Mouse (Mus musculus) midbrain, embryonic 11.5 days (tissue): Measurements from ENCODE around the gene Mars. TPM values are rescaled to one million over a fixed set of nuclear protein-coding genes. Genes with fewer than 3 reads are reported as not detected.

Source experiments
- ATAC-seq: fragments of 200-750 bp; cut with Nextera tagmentation; 2 replicates; pipeline ENCODE4 v1.8.0; 2017; ENCODE audit warnings: moderate TSS enrichment, moderate library complexity; ENCODE audit not compliant: low FRiP score
- DNase-seq: peaks from one replicate; pipeline ENCODE4 v3.0.0; 2015; ENCODE audit warnings: low spot score; ENCODE audit errors: missing footprints
- H3K27ac ChIP-seq: fragments of 300-500 bp; sonication (generic); 2 replicates; pipeline ENCODE4 v1.5.1; 2014; ENCODE audit warnings: low read depth, low read length
- H3K27me3 ChIP-seq: fragments of 300-500 bp; sonication (generic); 2 replicates; pipeline ENCODE4 v1.6.1; 2014; ENCODE audit warnings: mild to moderate bottlenecking, low read length, moderate library complexity, mixed read lengths; ENCODE audit not compliant: control insufficient read depth, insufficient read depth
- H3K36me3 ChIP-seq: fragments of 300-500 bp; sonication (generic); 2 replicates; pipeline ENCODE4 v1.6.1; 2014; ENCODE audit warnings: mild to moderate bottlenecking, low read length, moderate library complexity, mixed read lengths; ENCODE audit not compliant: control insufficient read depth, insufficient read depth
- H3K4me1 ChIP-seq: fragments of 300-500 bp; sonication (generic); 2 replicates; pipeline ENCODE4 v1.6.1; 2014; ENCODE audit warnings: low read length; ENCODE audit not compliant: control insufficient read depth, insufficient read depth
- H3K4me2 ChIP-seq: fragments of 300-500 bp; sonication (generic); 2 replicates; pipeline ENCODE4 v1.6.1; 2014; ENCODE audit warnings: mild to moderate bottlenecking, moderate library complexity
- H3K4me3 ChIP-seq: fragments of 300-500 bp; sonication (generic); 2 replicates; pipeline ENCODE4 v1.5.1; 2014; ENCODE audit warnings: low read depth, low read length
- H3K9ac ChIP-seq: fragments of 300-500 bp; sonication (generic); 2 replicates; pipeline ENCODE4 v1.6.1; 2014; ENCODE audit warnings: low read length
- H3K9me3 ChIP-seq: fragments of 300-500 bp; sonication (generic); 2 replicates; pipeline ENCODE4 v1.6.1; 2016; ENCODE audit warnings: low read length; ENCODE audit not compliant: control insufficient read depth
- whole genome bisulfite sequencing: fragments of 180-500 bp; shearing (Covaris S2); extraction: QIAGEN DNeasy Blood & Tissue Kit; methylation state at CpG from one replicate; pipeline ENCODE4 v1.1.7; 2014; 5-methylcytosine and 5-hydroxymethylcytosine counted together
- polyA plus RNA-seq: library from polyadenylated mRNA; unstranded; fragments of >200 nt; fragmentation: Nextera tagmentation; extraction: Ambion mirVana; gene quantifications from 2 replicates; pipeline ENCODE4 v1.2.1, GENCODE M21; 2014

Mars gene
- polyA plus RNA-seq, 1 experiment from 2014 or later: 185 TPM

DNA sequence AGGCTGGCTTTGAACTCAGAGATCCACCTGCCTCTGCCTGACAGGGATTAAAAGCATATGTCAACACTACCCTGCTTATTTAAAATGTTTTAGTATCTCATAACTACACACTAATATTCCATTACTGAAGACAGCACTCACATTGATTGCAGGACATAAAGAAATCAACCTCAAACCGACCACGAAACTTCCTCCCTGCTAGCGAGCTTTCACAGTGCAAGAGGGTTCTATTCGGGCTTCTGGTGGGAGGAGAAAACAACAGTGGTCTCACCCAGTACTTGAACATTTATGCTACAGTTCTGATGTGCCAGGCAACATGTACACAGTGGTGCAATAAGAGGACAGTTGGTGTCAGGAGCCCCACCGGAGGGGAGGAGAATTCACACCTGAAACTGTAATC is 60.8 kb downstream of the Mars start:
- no peaks in the 10 kb centered on the region for H3K9me3 ChIP-seq
- H3K4me3 ChIP-seq: no peak overlapping the region
- ATAC-seq (no peak), DNase-seq (no peak)
- no peak overlapping the region for H3K4me2 ChIP-seq
- H3K27ac ChIP-seq: no peak overlapping the region
- no peaks in the 10 kb centered on the region for H3K27me3 ChIP-seq
- WGBS: 90% methylated on average over 5 of the region's 5 CpGs
- no peaks in the 10 kb centered on the region for H3K36me3 ChIP-seq
- H3K9ac ChIP-seq: no peak overlapping the region
- H3K4me1 ChIP-seq: no peaks in the 10 kb centered on the region

Other genes starting within 250 kb of the Mars start
- 2,818 and 2,848 TPM in 2 replicates for gene Cdk4, start 248.3 kb downstream of the Mars start, polyA plus RNA-seq
- gene Tspan31, start 241.5 kb downstream of the Mars start, polyA plus RNA-seq: 98.6 and 117 TPM in 2 replicates
- gene Agap2, start 236.5 kb downstream of the Mars start, polyA plus RNA-seq: 0.66 and 0.89 TPM in 2 replicates
- 43.1 and 49.7 TPM in 2 replicates for gene Os9, start 190.7 kb downstream of the Mars start, polyA plus RNA-seq
- 8.1 and 9.4 TPM in 2 replicates for gene B4galnt1, start 146.6 kb downstream of the Mars start, polyA plus RNA-seq
- gene Slc26a10, start 131.1 kb downstream of the Mars start, polyA plus RNA-seq: 0.51 and 0.58 TPM in 2 replicates
- gene Arhgef25, start 121.7 kb downstream of the Mars start, polyA plus RNA-seq: 25.8 and 28.2 TPM in 2 replicates
- gene Dtx3, start 116.1 kb downstream of the Mars start, polyA plus RNA-seq: 130 and 138 TPM in 2 replicates
- gene Pip4k2c, start 100.2 kb downstream of the Mars start, polyA plus RNA-seq: 10.3 and 11.4 TPM in 2 replicates
- gene Kif5a, start 48.4 kb downstream of the Mars start, polyA plus RNA-seq: 26.3 and 31.1 TPM in 2 replicates
- gene Dctn2, start 45.4 kb downstream of the Mars start, polyA plus RNA-seq: 196 and 206 TPM in 2 replicates
- 12.3 and 16.3 TPM in 2 replicates for gene Mbd6, start 22.8 kb downstream of the Mars start, polyA plus RNA-seq
- 1.1 and 1.4 TPM in 2 replicates for gene Arhgap9, start 10.2 kb upstream of the Mars start, polyA plus RNA-seq
- gene Gli1, start 30.2 kb upstream of the Mars start, polyA plus RNA-seq: 3.1 and 4.1 TPM in 2 replicates
- gene Inhbe, start 42.6 kb upstream of the Mars start, polyA plus RNA-seq: not detected in 2 replicates
- gene Inhbc, start 58.6 kb upstream of the Mars start, polyA plus RNA-seq: not detected in 2 replicates
- 27.0 and 27.7 TPM in 2 replicates for gene R3hdm2, start 68.5 kb upstream of the Mars start, polyA plus RNA-seq
- 0.10 and 0.14 TPM in 2 replicates for gene Stac3, start 189.9 kb upstream of the Mars start, polyA plus RNA-seq
- 3.6 and 5.7 TPM in 2 replicates for gene Ndufa4l2, start 203.2 kb upstream of the Mars start, polyA plus RNA-seq
- gene Shmt2, start 210.7 kb upstream of the Mars start, polyA plus RNA-seq: 68.8 and 74.8 TPM in 2 replicates
- 19.5 and 23.6 TPM in 2 replicates for gene Nxph4, start 222.8 kb upstream of the Mars start, polyA plus RNA-seq